Mouse (Mus musculus): ENCODE results near the gene Gm45234. TPM values are rescaled to one million over a fixed set of nuclear protein-coding genes. Genes with fewer than 3 reads are reported as not detected.

Gm45234 gene
- polyA plus RNA-seq, 1 experiment from 2014 or later, result not detected

DNA sequence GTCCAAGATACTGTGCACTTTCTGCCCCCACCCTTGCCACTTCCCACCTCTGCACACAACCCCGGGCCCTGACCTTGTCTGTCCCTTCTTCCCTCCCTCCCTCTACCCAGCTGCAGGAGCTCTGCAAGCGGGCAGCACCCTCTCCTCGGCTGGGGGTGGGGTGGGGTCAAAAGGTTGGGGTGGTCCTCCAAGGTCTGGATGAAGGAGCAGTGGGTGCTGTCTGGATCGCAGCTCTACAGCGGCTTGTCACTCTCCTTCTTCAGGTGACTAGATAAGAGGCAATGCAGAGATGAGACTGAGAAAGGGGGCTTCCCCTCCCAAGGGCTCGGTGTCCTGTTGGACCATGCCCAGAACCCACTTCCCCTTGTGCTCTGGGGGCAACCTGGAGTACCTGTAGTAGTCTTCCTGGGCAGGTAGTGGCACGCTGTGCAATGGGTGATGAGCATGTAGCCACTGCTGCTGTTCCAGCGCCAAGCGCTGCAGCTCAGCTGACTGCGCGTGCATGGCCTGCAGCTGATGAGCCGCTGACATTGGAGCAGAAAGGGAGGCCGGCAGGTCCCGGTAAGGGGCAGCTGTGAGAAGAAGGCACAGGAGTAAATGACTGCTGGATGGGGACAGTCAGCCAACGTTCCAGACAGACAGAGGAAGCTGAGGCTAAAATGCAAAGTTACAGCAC is 12.8 kb downstream of the Gm45234 start:
- peaks cover 44% of the 10 kb centered on the region for H3K36me3 ChIP-seq
- peak overlapping the region; percentile 40; the same call in 1 of the 2 replicates for H3K27ac ChIP-seq
- H3K27me3 ChIP-seq (ENCODE audit: insufficient read depth, poor library complexity, severe bottlenecking), result no peaks in the 10 kb centered on the region
- no peaks in the 10 kb centered on the region for H3K9me3 ChIP-seq
- 90% methylated on average over 15 of the region's 15 CpGs for WGBS
- H3K4me1 ChIP-seq (replicated peaks), result peaks cover 72% of the 10 kb centered on the region
- H3K4me3 ChIP-seq, result no peak overlapping the region; the same call in 1 of the 2 replicates
- no peak for DNase-seq (ENCODE audit: low spot score)

- DNase-seq (ENCODE audit: low spot score), result no peak
These were observed 14.0 kb downstream of the Gm45234 start for GRCm38 (mm10) chr6:124741842-124742241.

DNA sequence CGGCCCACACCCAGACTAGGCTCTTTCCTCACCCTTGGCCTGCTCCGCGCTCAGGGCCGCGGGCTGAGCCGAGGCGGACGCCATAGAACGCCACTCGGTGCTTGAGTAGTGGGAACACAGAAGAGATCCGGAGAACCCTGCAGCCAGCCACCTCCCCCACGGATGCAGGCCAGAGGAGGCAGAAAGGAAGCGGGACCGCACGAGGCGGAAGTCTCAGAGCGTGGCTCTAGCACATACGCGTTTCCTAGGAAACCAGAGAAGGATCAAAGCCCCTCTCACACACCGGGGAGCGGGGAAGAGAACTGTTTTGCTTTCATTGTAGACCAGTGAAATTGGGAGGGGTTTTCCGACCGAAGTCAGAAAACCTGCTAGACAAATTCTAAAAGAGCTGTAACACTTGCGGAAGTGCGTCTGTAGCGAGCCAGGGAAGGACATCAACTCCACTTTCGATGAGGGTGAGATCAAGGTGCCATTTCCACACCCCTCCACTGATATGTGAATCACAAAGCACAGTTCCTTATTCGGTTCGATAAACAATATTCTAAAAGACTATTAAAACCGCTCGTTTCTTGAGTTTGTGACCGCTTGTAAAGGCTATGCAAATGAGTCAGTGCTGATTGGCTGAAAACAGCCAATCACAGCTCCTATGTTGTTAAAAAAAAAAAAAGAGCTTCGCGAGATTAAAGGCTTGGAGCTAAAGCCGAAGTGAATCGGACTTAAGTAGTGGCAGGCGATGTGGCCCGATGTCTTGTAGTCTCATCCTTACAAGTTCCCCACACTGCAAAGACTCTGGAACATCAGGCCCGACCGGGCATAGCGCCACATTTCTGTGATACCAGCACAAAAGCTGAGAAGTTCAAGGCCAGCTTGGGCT is 14.7 kb downstream of the Gm45234 start, which contains the start of gene Grcc10:
Gene Grcc10, minus strand, starts transcription at position 487 of the 874 bp plus-strand sequence.
- DNase-seq (ENCODE audit: low spot score), result peak; percentile 96
- Histone ChIP-seq H3K27me3 (ENCODE audit: insufficient read depth, poor library complexity, severe bottlenecking) (no peaks in the 10 kb centered on the region), H3K9me3 (no peaks in the 10 kb centered on the region), H3K36me3 (peaks cover 29% of the 10 kb centered on the region), H3K4me3 (peak within 1 kb of the TSS; percentile 77), H3K4me1 (replicated peaks) (peaks cover 59% of the 10 kb centered on the region), H3K27ac (peak within 1 kb of the TSS; percentile 99)
- WGBS, result under 1% methylated on average over 41 of the region's 41 CpGs

More at GRCm38 (mm10) chr6:124741842-124742241, 14.0 kb downstream of the Gm45234 start:
- H3K9me3 ChIP-seq, result no peaks in the 10 kb centered on the region
- peaks cover 33% of the 10 kb centered on the region for H3K36me3 ChIP-seq
- H3K4me1 ChIP-seq (replicated peaks), result peaks cover 66% of the 10 kb centered on the region
- no peaks in the 10 kb centered on the region for H3K27me3 ChIP-seq (ENCODE audit: insufficient read depth, poor library complexity, severe bottlenecking)
- H3K27ac ChIP-seq, result peak overlapping the region; percentile 99
- H3K4me3 ChIP-seq, result peak overlapping the region; percentile 77
- WGBS, result 69% methylated on average over 3 of the region's 3 CpGs

GRCm38 (mm10) chr6:124740211-124740887 is 15.5 kb downstream of the Gm45234 start:
- Histone ChIP-seq H3K9me3 (no peaks in the 10 kb centered on the region), H3K36me3 (peaks cover 29% of the 10 kb centered on the region), H3K4me3 (peak overlapping the region; percentile 77), H3K27ac (peak overlapping the region; percentile 99), H3K4me1 (replicated peaks) (peaks cover 51% of the 10 kb centered on the region), H3K27me3 (ENCODE audit: insufficient read depth, poor library complexity, severe bottlenecking) (no peaks in the 10 kb centered on the region)
- WGBS, result under 1% methylated on average over 29 of the region's 29 CpGs
- DNase-seq (ENCODE audit: low spot score), result no peak

- no peaks in the 10 kb centered on the region for H3K9me3 ChIP-seq
- H3K36me3 ChIP-seq, result peaks cover 19% of the 10 kb centered on the region
- H3K4me1 ChIP-seq (replicated peaks), result peaks cover 43% of the 10 kb centered on the region
- peak overlapping the region; percentile 77 for H3K4me3 ChIP-seq
- H3K27ac ChIP-seq, result peak overlapping the region; percentile 99
- no peaks in the 10 kb centered on the region for H3K27me3 ChIP-seq (ENCODE audit: insufficient read depth, poor library complexity, severe bottlenecking)
- DNase-seq (ENCODE audit: low spot score), result no peak
- WGBS, result 88% methylated on average over 10 of the region's 10 CpGs
These were observed 16.5 kb downstream of the Gm45234 start for GRCm38 (mm10) chr6:124739231-124739796.

DNA sequence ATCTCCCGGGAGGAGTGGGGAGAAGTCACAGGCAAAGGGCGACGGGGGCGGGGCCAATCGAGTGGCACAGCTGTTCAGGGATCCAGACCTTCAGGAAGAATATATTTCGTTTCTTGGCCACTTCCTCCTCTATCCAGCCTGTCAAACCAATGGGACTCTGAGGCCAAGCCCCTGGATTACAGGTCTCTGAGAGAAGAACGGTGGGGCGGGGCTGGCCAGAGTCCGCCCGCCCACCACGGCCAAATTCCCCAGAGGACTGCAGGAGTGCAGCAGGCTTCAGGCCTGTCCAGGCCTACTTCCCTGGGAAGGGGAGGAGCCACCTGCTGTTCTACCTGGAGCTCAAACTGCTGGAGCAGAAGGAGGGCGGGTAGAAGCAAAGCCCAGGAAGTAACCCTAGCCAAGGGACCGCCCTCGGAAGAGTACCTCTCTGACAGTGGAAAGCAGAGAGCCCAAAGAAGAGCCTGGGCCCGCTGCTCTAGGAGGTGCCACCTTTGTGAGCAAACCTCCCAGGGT is 17.3 kb downstream of the Gm45234 start, which contains the start of gene Ptpn6:
Gene Ptpn6, minus strand, starts transcription at position 204 of the 513 bp plus-strand sequence.
- peak; percentile 35 for DNase-seq (ENCODE audit: low spot score)
- Histone ChIP-seq H3K4me3 (peak within 1 kb of the TSS; percentile 77), H3K36me3 (peaks cover 11% of the 10 kb centered on the region), H3K27me3 (ENCODE audit: insufficient read depth, poor library complexity, severe bottlenecking) (no peaks in the 10 kb centered on the region), H3K27ac (peak within 1 kb of the TSS; percentile 99), H3K4me1 (replicated peaks) (peaks cover 43% of the 10 kb centered on the region), H3K9me3 (no peaks in the 10 kb centered on the region)
- 25% methylated on average over 15 of the region's 15 CpGs for WGBS

DNA sequence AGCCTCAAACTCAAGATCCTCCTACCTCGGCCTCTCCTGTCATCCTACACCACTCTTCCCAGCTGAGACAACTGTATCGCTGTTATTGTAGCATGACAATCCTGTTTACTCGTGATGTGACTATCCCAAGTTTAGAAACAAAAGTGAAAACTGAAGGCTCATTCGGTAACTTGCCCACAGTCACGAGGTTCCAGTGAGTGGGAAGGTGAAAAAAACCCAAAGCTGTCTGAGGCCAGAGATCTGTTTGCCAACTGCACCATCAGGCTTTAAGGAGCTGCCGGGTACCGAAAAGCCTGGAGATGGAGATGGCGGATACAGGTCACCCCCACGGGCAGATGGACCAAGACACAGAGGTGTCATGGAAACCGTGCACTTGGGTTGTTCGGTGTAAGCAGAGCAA is 18.8 kb downstream of the Gm45234 start:
- H3K4me3 ChIP-seq, result no peak overlapping the region
- WGBS, result 92% methylated on average over 11 of the region's 11 CpGs
- H3K4me1 ChIP-seq (replicated peaks), result peaks cover 41% of the 10 kb centered on the region
- H3K27ac ChIP-seq, result no peak overlapping the region
- H3K27me3 ChIP-seq (ENCODE audit: insufficient read depth, poor library complexity, severe bottlenecking), result no peaks in the 10 kb centered on the region
- DNase-seq (ENCODE audit: low spot score), result no peak
- H3K9me3 ChIP-seq, result no peaks in the 10 kb centered on the region
- H3K36me3 ChIP-seq, result no peaks in the 10 kb centered on the region

DNA sequence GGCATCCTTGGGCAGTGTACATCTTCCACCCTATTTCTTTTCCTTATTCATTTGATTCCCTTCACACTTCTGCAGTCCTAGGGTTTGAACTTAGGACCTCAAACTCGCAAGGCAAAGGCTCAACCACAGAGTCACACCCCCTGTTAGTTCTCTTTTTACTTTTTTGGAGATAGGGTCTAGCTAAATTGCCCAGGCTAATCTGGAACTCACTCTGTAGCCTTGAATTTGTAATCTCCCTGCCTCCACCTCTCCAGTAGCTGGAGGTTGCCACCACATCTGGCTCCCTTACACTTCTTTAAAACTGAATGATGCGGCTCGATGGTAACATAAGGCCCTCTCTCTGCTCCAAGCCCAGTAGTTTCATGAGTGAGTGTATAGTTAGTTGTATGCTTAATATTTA is 21.4 kb downstream of the Gm45234 start:
- WGBS, result 89% methylated on average over 3 of the region's 3 CpGs
- no peak overlapping the region for H3K27ac ChIP-seq
- H3K4me1 ChIP-seq (replicated peaks), result peaks cover 24% of the 10 kb centered on the region
- H3K27me3 ChIP-seq (ENCODE audit: insufficient read depth, poor library complexity, severe bottlenecking), result no peaks in the 10 kb centered on the region
- no peaks in the 10 kb centered on the region for H3K36me3 ChIP-seq
- H3K9me3 ChIP-seq, result no peaks in the 10 kb centered on the region
- no peak for DNase-seq (ENCODE audit: low spot score)
- no peak overlapping the region for H3K4me3 ChIP-seq

DNA sequence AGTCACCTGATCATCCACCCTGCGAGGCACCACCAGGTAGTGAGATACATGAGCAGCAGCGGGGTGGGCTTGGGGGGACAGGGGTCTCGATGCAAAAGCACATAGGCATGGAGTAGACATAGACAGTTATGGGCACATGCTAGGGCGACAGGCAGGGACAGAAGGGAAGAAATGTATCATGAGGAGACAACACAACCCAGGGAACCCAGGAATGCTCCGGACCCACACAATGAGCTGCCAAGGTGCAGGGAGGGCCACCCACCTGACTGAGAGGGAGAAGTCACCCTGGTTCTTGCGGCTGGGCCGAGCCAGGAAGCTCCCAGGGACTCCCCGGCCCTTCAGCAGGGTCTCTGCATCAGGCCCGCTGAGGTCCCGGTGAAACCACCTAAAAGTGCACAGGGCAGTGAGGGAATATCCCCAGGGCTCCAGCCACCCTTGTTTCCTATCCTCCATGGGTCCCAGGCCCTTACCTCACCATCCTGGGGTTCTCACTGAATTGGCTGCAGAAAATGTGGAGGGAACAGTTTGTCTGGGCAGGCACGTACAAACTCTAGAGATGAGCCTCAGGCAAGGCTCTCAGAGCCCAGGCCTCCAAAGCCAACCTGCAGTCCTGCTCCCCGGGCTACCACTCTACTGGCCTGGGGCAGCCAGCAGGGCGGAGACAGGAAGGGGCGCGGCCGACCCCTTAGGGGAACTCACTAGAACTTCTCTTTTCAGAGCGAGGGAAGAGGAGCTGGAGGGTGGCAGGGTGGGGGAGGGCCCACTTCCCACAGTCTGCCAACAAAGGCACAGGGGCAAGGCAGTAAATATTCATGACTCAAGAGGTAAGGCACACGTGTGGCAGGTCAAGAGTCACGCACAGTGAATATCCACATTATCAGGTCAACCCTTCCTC is 23.1 kb downstream of the Gm45234 start:
- H3K9me3 ChIP-seq, result no peaks in the 10 kb centered on the region
- H3K27ac ChIP-seq, result peak overlapping the region; percentile 75
- H3K4me3 ChIP-seq, result 0 out of 2 replicates have a peak overlapping the region, but pooled peaks have one; percentile 2
- H3K27me3 ChIP-seq (ENCODE audit: insufficient read depth, poor library complexity, severe bottlenecking), result no peaks in the 10 kb centered on the region
- DNase-seq (ENCODE audit: low spot score), result no peak
- no peaks in the 10 kb centered on the region for H3K36me3 ChIP-seq
- WGBS, result 49% methylated on average over 19 of the region's 19 CpGs
- H3K4me1 ChIP-seq (replicated peaks), result peaks cover 21% of the 10 kb centered on the region

DNA sequence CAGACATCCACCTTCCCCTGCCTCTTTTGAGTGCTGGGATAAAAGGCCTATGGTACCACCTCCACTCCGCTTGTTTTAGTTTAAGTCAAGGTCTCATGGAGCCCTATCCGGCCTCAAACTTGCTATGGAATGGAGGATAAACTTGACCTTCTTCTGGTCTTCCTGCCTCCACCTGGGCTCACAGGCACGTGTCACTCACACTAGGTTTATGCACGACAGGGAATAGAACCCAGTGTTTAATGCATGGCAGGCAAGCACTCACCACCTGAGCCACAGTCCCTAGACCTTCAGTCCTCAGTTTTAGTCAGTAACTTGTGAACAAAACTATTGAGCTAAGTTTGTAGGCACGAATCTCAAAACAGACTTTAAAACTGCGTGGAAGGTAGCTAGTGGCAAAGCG is 24.8 kb downstream of the Gm45234 start:
- WGBS, result 88% methylated on average over 7 of the region's 7 CpGs
- DNase-seq (ENCODE audit: low spot score), result no peak
- H3K4me1 ChIP-seq (replicated peaks), result peaks cover 24% of the 10 kb centered on the region
- no peaks in the 10 kb centered on the region for H3K9me3 ChIP-seq
- no peaks in the 10 kb centered on the region for H3K27me3 ChIP-seq (ENCODE audit: insufficient read depth, poor library complexity, severe bottlenecking)
- no peak overlapping the region for H3K4me3 ChIP-seq
- no peaks in the 10 kb centered on the region for H3K36me3 ChIP-seq
- H3K27ac ChIP-seq, result no peak overlapping the region

- H3K27ac ChIP-seq, result no peak overlapping the region
- no peaks in the 10 kb centered on the region for H3K9me3 ChIP-seq
- WGBS, result 87% methylated on average over 8 of the region's 8 CpGs
- no peaks in the 10 kb centered on the region for H3K27me3 ChIP-seq (ENCODE audit: insufficient read depth, poor library complexity, severe bottlenecking)
- no peak overlapping the region for H3K4me3 ChIP-seq
- no peaks in the 10 kb centered on the region for H3K36me3 ChIP-seq
- DNase-seq (ENCODE audit: low spot score), result no peak
- peaks cover 24% of the 10 kb centered on the region for H3K4me1 ChIP-seq (replicated peaks)
These were observed 25.7 kb downstream of the Gm45234 start for GRCm38 (mm10) chr6:124729850-124730705.
